In genomic region chr1:129675878-129676277, GRCm38 (mm10) we compare ENCODE assay signal across 21 mouse cellular contexts.
A peak's percentile ranks its signal among the peaks of the same experiment; 100 is the strongest.
DNase-seq lines count a peak whose midpoint lies in the region; ATAC-seq and TF ChIP-seq lines count a peak whose summit lies in the region.
"Had no signal": no experiment of that assay in that cellular context is flagged by ENCODE, and none has a peak within 500 bp of the region (broad histone marks: within the 10 kb centered on the region; RNA-seq: fewer than 3 reads in every experiment).

No protein-coding gene starts in this region.

- no peaks in the 10 kb centered on the region for H3K27me3 ChIP-seq in kidney, embryonic 16.5 days (ENCODE audit: insufficient read depth, low read length)
- no peaks in the 10 kb centered on the region for H3K27me3 ChIP-seq in kidney, adult 2 months (replicated peaks; ENCODE audit: control insufficient read depth, insufficient read depth, low read length)
- H3K27me3 ChIP-seq: forebrain, embryonic 13.5 days; hindbrain, embryonic 12.5 days; hindbrain, embryonic 15.5 days had no signal

- WGBS in kidney, embryonic 16.5 days = 16% methylated on average over 1 of the region's 1 CpGs
- 45% methylated on average over 1 of the region's 1 CpGs for WGBS in kidney, adult 2 months

- H3K9me3 ChIP-seq in kidney, embryonic 16.5 days (ENCODE audit: low read length) = no peaks in the 10 kb centered on the region
- H3K9me3 ChIP-seq: forebrain, embryonic 10.5 days; forebrain, embryonic 13.5 days; hindbrain, embryonic 12.5 days; hindbrain, embryonic 15.5 days had no signal

- H3K4me2 ChIP-seq in kidney, embryonic 16.5 days (replicated peaks; ENCODE audit: low read depth, low read length) = no peak overlapping the region
- H3K4me2 ChIP-seq: forebrain, embryonic 13.5 days; heart, embryonic 11.5 days; hindbrain, embryonic 12.5 days; hindbrain, embryonic 15.5 days had no signal

- H3K36me3 ChIP-seq in kidney, embryonic 16.5 days (ENCODE audit: insufficient read depth, low read length) = no peaks in the 10 kb centered on the region
- H3K36me3 ChIP-seq in kidney, adult 2 months (ENCODE audit: control insufficient read depth, insufficient read depth, low read length) = no peaks in the 10 kb centered on the region
- H3K36me3 ChIP-seq: forebrain, embryonic 10.5 days; hindbrain, embryonic 12.5 days; hindbrain, embryonic 15.5 days had no signal

- no peak for TF ChIP-seq CTCF in kidney, adult 2 months (conservative IDR thresholded peaks at IDR 0.05; ENCODE audit: insufficient read depth, insufficient read length, low read depth, low read length)

- DNase-seq in embryo, embryonic 11.5 days (ENCODE audit: low read depth, low spot score) = peak; percentile 3
- DNase-seq in embryo, embryonic 11 days = no peak
- no peak for DNase-seq in kidney, adult 2 months
- peak; percentile 49 for DNase-seq in forelimb bud, embryonic 11.5 days (ENCODE audit: low read depth, low spot score)
- DNase-seq in adrenal gland, postnatal 25 days = no peak
- DNase-seq: adrenal gland, adult 8-10 months; adrenal gland, postnatal 36 days; cerebellum, adult 18-20 months; cerebellum, adult 9-11 months; cerebellum, postnatal 25 days; gastrocnemius, adult 2 months; gastrocnemius, postnatal 14 days; heart, adult 11 months had no signal

- no peak overlapping the region for H3K4me3 ChIP-seq in kidney, embryonic 16.5 days (ENCODE audit: low read length)
- H3K4me3 ChIP-seq in kidney, adult 2 months (ENCODE audit: insufficient read depth, low read depth, low read length) = no peak overlapping the region
- H3K4me3 ChIP-seq: forebrain, embryonic 10.5 days; forebrain, embryonic 13.5 days; gastrocnemius, adult 2 months; hindbrain, embryonic 12.5 days; hindbrain, embryonic 15.5 days had no signal

- no peak overlapping the region for H3K27ac ChIP-seq in kidney, embryonic 16.5 days (ENCODE audit: low read length)
- no peak overlapping the region for H3K27ac ChIP-seq in kidney, adult 2 months (ENCODE audit: insufficient read depth, low read depth, low read length)
- H3K27ac ChIP-seq: forebrain, embryonic 10.5 days; forebrain, embryonic 13.5 days; gastrocnemius, adult 2 months; hindbrain, embryonic 12.5 days; hindbrain, embryonic 15.5 days had no signal

- TF ChIP-seq POLR2A in kidney, adult 2 months (IDR thresholded peaks at IDR 0.05; ENCODE audit: low read depth, low read length) = no peak

- peak; percentile 67; the same call in 1 of the 2 replicates for ATAC-seq in kidney, embryonic 16.5 days (ENCODE audit: low FRiP score, low TSS enrichment)
- ATAC-seq: activated CD4-positive, CD25-positive, alpha-beta regulatory T cell, adult 4 months; forebrain, embryonic 13.5 days; forebrain, embryonic 16.5 days had no signal

- H3K9ac ChIP-seq in kidney, embryonic 16.5 days (replicated peaks; ENCODE audit: low read length) = no peak overlapping the region
- H3K9ac ChIP-seq: forebrain, embryonic 13.5 days; hindbrain, embryonic 12.5 days; hindbrain, embryonic 15.5 days had no signal

- no peaks in the 10 kb centered on the region for H3K4me1 ChIP-seq in kidney, embryonic 16.5 days (ENCODE audit: insufficient read depth, low read length)
- H3K4me1 ChIP-seq in kidney, adult 2 months (ENCODE audit: control insufficient read depth, insufficient read depth, low read length) = no peaks in the 10 kb centered on the region
- H3K4me1 ChIP-seq: hindbrain, embryonic 12.5 days; hindbrain, embryonic 15.5 days had no signal

Comparison
In these comparisons a context has a peak if more than half of its experiments do, and no peak if none do; other contexts are left out.
1. DNase-seq: peak in embryo, embryonic 11.5 days (single experiment) and forelimb bud, embryonic 11.5 days (single experiment); none in embryo, embryonic 11 days (single experiment), kidney, adult 2 months (single experiment) and adrenal gland, postnatal 25 days (single experiment).